Mouse (Mus musculus) kidney, postnatal 14 days (tissue): Measurements from ENCODE around the gene Tspan31.
"Not testable (repeated sequence)": the region's sequence is repeated elsewhere in the genome, so short reads cannot be mapped to it uniquely, and the experiment has no call there.

Experiments
- DNase-seq: peaks from one replicate; pipeline ENCODE4 v3.0.0; 2022; ENCODE audit warnings: mixed read lengths

Tspan31 gene

GRCm38 (mm10) chr10:127063913-127064870 is 5.9 kb downstream of the Tspan31 start:
- peak; percentile 33 for DNase-seq

DNA sequence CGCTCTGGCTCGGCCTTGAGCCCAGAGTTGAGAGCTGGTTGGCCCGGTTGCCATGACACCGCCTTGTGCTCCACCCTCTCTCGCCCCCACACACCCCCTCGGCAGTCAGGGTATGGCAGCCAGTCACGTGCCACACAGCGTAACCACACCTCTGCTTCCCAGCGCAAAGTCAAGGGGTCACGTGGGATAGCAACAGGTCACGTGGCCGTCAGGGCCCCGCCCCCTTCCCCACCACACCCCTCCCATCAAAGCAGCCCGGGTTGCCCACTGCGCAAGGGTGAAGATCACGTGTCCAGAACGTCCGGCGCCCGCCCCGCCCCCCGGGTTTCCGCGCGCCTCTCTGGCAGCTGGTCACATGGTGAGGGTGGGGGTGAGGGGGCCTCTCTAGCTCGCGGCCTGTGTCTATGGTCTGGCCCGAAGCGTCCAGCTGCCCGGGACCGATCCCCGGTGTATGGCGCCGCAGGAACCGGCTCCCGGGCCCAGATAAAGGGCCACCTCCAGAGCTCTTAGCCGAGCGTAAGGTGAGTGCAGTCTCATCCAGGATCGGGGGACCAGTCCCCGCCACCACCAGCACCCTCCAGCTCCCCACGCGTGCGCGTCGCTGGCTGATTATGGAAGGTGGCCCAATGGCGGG is 6.7 kb downstream of the Tspan31 start, which contains the start of gene Cdk4:
Cdk4 (plus strand) TSS at position 296 of the 634 bp plus-strand sequence.
- peak; percentile 99 for DNase-seq

DNA sequence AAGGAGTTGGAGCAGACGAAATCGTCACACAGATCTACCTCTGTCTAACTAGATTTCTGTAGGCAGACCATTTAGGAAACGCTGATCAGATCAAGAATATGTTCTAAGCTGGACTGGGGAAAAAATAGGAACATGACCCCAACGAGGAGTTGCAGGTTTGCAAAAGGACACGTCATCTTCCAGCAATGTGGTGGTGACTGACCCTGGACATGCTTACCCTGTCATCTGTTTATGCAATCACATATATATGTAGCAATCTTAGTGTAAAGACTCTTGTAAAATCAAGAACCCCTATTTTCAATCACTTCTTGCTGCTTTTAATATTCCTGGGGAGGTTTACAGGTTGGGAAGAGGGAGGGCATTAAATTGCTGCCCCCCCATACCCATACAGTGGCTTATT is 7.6 kb downstream of the Tspan31 start:
- no peak for DNase-seq

GRCm38 (mm10) chr10:127062101-127062500 is 8.0 kb downstream of the Tspan31 start:
- DNase-seq: not testable (repeated sequence)

DNA sequence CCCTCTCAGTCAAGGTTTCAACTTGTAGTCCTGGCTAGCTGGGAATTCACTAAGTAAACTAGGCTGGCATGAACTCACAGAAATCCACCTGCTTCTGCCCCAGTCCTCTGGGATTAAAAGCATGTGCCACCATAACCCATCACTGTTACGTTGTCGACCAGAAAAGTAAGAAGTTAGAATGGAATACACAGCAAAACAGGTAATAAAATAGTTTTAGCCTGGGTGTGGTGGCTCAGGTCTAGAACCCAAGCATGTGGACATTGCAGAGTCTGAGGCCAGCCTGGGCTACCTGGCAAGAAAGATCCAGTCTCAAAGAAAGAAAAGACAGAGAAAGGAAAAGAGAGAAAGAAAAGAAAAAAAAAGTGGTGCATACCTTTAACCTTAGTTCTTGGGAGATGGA is 8.6 kb downstream of the Tspan31 start:
- DNase-seq: no peak

- no peak for DNase-seq
Observed at GRCm38 (mm10) chr10:127061085-127061484, 9.0 kb downstream of the Tspan31 start.

GRCm38 (mm10) chr10:127059968-127060916 is 9.8 kb downstream of the Tspan31 start, which contains the start of gene March9:
TSS of gene March9 (minus strand) at chr10:127060184.
- peak; percentile 89 for DNase-seq

GRCm38 (mm10) chr10:127059174-127059967 is 10.7 kb downstream of the Tspan31 start:
- DNase-seq: peak; percentile 40

DNA sequence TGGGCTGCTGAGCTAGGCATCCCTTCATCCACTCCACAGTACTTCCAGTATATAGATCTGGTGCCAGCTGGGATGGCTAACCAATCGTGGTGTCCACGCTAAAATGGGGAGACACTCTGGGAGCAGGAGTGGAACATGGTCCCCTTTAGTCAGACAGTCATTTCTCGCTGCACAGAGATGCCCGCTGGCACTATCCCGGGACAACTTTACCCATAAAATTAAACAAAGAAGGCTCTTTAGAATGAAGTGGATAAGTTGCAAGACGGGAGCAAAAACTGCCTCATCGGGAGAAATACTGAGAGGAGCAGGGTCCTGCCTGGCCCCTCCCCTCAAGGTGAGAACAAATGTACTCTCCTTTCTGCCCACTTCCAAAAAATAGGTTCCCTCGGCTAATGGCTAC is 11.4 kb downstream of the Tspan31 start:
- DNase-seq: no peak

DNA sequence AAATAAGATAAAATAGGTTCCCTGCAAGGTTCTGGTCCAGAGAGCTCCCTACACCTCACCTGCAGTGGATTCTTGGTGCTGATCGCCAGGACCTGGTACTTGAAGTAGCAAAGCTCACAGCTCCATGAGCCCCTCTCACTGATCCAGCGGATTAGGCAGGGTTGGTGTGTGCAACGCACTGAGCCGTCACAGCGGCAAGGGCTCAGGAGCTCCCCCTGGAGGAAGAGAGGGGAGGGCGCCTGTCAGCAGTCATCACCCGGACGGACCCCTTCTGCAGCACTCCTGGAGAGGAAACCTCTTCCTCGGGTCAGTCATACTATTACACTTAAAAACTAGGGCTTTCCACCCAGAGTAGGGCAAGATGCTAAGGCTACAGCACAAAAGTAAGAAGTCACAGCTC is 11.9 kb downstream of the Tspan31 start:
- DNase-seq: peak; percentile 86

- no peak for DNase-seq
Observed at GRCm38 (mm10) chr10:127056490-127056889, 13.6 kb downstream of the Tspan31 start.

DNA sequence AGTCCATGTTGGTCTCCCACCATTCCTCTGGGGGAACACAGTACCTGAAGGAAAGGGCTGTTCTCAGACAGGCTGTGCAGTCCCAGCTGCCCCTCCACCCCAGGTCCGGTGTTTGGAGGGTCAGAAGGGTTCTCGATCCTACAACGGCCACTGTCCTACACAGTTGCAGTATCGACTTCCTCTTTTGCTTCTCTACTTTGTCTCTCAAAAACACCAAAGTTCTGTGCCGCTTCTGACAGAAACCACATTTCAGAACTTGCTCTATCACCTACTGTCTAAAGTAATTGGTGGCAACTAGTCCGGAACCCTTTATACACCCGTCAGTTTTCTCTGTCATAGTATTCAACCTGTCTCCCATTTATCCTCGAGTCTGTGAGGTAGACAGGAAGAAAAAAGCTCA is 14.7 kb downstream of the Tspan31 start:
- no peak for DNase-seq

DNA sequence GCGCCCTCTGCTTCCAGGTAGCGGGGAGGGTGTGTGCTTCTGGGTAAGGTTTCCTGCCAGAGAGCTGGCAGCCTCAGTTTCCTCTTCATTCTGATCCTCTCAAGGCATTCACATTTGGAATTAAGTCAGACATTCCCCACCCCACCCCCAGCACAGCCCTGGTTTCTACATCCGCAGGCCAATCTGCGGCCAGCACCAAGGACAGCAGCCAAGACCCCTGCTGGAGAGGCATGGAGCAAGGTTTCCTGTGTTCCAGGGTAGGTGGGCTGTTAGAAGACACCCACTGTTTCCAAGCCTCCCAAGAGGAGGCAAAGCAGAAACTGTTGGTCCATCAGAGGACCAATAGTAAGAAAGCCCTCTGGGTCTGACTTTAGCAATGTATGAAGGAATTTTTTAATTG is 15.4 kb downstream of the Tspan31 start:
- DNase-seq: no peak

- DNase-seq: no peak
Observed at GRCm38 (mm10) chr10:127050119-127050474, 20.0 kb downstream of the Tspan31 start.

DNA sequence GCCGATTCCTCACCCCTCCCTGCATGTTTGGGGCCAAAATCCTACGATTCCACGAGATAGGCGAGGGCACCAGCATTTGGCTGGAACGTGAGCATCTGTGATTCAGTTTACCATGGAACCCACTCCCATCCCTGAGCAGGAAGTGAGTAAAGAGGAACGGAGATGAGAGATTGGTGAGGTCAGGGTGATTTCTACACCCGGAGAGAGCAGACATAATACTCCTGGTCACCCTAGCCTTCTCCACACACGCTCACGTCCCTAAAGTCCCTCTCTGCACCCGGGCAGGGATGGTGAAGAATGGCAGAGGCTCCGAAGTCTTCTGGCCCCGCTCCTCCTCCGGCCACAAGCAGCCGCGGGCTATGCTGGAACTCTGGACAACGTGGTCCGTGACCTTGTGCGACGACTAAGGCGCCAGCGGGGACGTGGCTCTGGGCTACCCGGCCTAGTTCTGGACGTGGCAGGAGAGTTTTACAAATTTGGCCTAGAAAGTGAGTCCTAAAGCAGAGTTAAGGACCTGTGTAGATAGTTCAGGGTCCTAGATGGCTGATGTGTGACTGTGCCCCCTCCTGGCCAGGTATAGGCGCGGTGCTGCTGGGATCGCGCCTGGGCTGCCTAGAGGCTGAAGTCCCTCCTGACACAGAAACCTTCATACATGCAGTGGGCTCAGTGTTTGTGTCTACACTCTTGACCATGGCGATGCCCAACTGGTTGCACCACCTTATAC is 20.5 kb downstream of the Tspan31 start:
- peak; percentile 48 for DNase-seq

- DNase-seq: no peak
Observed at GRCm38 (mm10) chr10:127048608-127049394, 21.3 kb downstream of the Tspan31 start.

- DNase-seq: peak; percentile 51
Observed at GRCm38 (mm10) chr10:127047954-127048353, 22.1 kb downstream of the Tspan31 start, which contains the start of gene Cyp27b1. TSS of gene Cyp27b1 (plus strand) at chr10:127048250.

GRCm38 (mm10) chr10:127043187-127043586 is 26.9 kb downstream of the Tspan31 start:
- peak; percentile 88 for DNase-seq

- DNase-seq: no peak
Observed at GRCm38 (mm10) chr10:127042468-127043115, 27.5 kb downstream of the Tspan31 start.
